Mouse (Mus musculus): ENCODE results near the gene Zc3h7a.

- peak; percentile 5; the same call in 1 of the 2 replicates for TF ChIP-seq CTCF (IDR thresholded peaks at IDR 0.05; ENCODE audit: low read depth)
- no peak for TF ChIP-seq EP300 (optimal IDR thresholded peaks at IDR 0.05)
Observed at GRCm38 (mm10) chr16:11134348-11135344, 41.5 kb downstream of the Zc3h7a start, which contains the start of gene Txndc11.

Data from stomach, postnatal 0 days (tissue).